Mouse (Mus musculus) liver, embryonic 16.5 days (tissue): Measurements from ENCODE around the gene Ccl2. TPM values are rescaled to one million over a fixed set of nuclear protein-coding genes. Genes with fewer than 3 reads are reported as not detected.

ENCODE experiments used
- ATAC-seq: fragments of 200-750 bp; cut with Nextera tagmentation; 2 replicates; pipeline ENCODE4 v1.8.0; 2017; ENCODE audit warnings: low read depth, mild to moderate bottlenecking, moderate number of reproducible peaks, moderate library complexity
- H3K27ac ChIP-seq: fragments of 300-500 bp; sonication (generic); 2 replicates; pipeline ENCODE4 v1.5.1; 2014; ENCODE audit warnings: mild to moderate bottlenecking, low read length
- H3K27me3 ChIP-seq: fragments of 300-500 bp; sonication (generic); 2 replicates; pipeline ENCODE4 v1.6.1; 2014; ENCODE audit warnings: low read depth, low read length, mixed read lengths; ENCODE audit not compliant: control insufficient read depth, insufficient read depth
- H3K36me3 ChIP-seq: fragments of 300-500 bp; sonication (generic); 2 replicates; pipeline ENCODE4 v1.6.1; 2014; ENCODE audit warnings: mild to moderate bottlenecking; ENCODE audit not compliant: control insufficient read depth, insufficient read depth
- H3K4me1 ChIP-seq: fragments of 300-500 bp; sonication (generic); 2 replicates; pipeline ENCODE4 v1.6.1; 2014; ENCODE audit warnings: low read depth, low read length, mixed read lengths; ENCODE audit not compliant: control insufficient read depth
- H3K4me2 ChIP-seq: fragments of 300-500 bp; sonication (generic); 2 replicates; pipeline ENCODE4 v1.6.1; 2014; ENCODE audit warnings: low read depth, low read length, mixed read lengths
- H3K4me3 ChIP-seq: fragments of 300-500 bp; sonication (generic); 2 replicates; pipeline ENCODE4 v1.5.1; 2014; ENCODE audit warnings: low read depth, mild to moderate bottlenecking, low read length
- H3K9ac ChIP-seq: fragments of 300-500 bp; sonication (generic); 2 replicates; pipeline ENCODE4 v1.6.1; 2014; ENCODE audit warnings: low read depth, low read length
- H3K9me3 ChIP-seq: fragments of 300-500 bp; sonication (generic); replicated peaks from 2 replicates; pipeline ENCODE4 v1.6.1; 2016; ENCODE audit warnings: low read length; ENCODE audit not compliant: control insufficient read depth
- WGBS: fragments of 180-500 bp; shearing (Covaris S2); extraction: QIAGEN DNeasy Blood & Tissue Kit; methylation state at CpG from one replicate; pipeline ENCODE4 v1.1.7; 2014; ENCODE audit not compliant: insufficient replicate concordance; 5-methylcytosine and 5-hydroxymethylcytosine counted together
- polyA plus RNA-seq: library from polyadenylated mRNA; unstranded; fragments of >200 nt; fragmentation: Nextera tagmentation; extraction: Ambion mirVana; gene quantifications from 2 replicates; pipeline ENCODE4 v1.2.1, GENCODE M21; 2015

Gene Ccl2
- polyA plus RNA-seq, 1 experiment from 2014 or later, result 1.2 TPM

GRCm38 (mm10) chr11:82030171-82030570, 5.2 kb upstream of the Ccl2 start:
- Histone ChIP-seq H3K4me3 (no peak overlapping the region), H3K9me3 (no peaks in the 10 kb centered on the region), H3K4me1 (no peaks in the 10 kb centered on the region), H3K4me2 (no peak overlapping the region), H3K27ac (no peak overlapping the region), H3K27me3 (no peaks in the 10 kb centered on the region), H3K9ac (no peak overlapping the region), H3K36me3 (no peaks in the 10 kb centered on the region)
- WGBS, result 44% methylated on average over 2 of the region's 2 CpGs
- ATAC-seq, result no peak

- ATAC-seq, result no peak
- H3K4me3 ChIP-seq, result no peak overlapping the region
- H3K4me1 ChIP-seq, result no peaks in the 10 kb centered on the region
- H3K27ac ChIP-seq, result no peak overlapping the region
- H3K9me3 ChIP-seq, result no peaks in the 10 kb centered on the region
- H3K9ac ChIP-seq, result no peak overlapping the region
- no peaks in the 10 kb centered on the region for H3K27me3 ChIP-seq
- no peaks in the 10 kb centered on the region for H3K36me3 ChIP-seq
- no peak overlapping the region for H3K4me2 ChIP-seq
These were observed 3.2 kb upstream of the Ccl2 start for GRCm38 (mm10) chr11:82032136-82032535.

GRCm38 (mm10) chr11:82032678-82033344, 2.6 kb upstream of the Ccl2 start:
- WGBS, result 46% methylated on average over 8 of the region's 8 CpGs
- Histone ChIP-seq H3K27me3 (no peaks in the 10 kb centered on the region), H3K4me1 (no peaks in the 10 kb centered on the region), H3K9ac (no peak overlapping the region), H3K9me3 (no peaks in the 10 kb centered on the region), H3K27ac (no peak overlapping the region), H3K36me3 (no peaks in the 10 kb centered on the region), H3K4me3 (no peak overlapping the region), H3K4me2 (no peak overlapping the region)
- no peak for ATAC-seq

GRCm38 (mm10) chr11:82034446-82034845, 925 bp upstream of the Ccl2 start:
- Histone ChIP-seq H3K4me1 (no peaks in the 10 kb centered on the region), H3K36me3 (no peaks in the 10 kb centered on the region), H3K4me2 (no peak overlapping the region), H3K9me3 (no peaks in the 10 kb centered on the region), H3K27me3 (no peaks in the 10 kb centered on the region), H3K9ac (no peak overlapping the region), H3K27ac (no peak overlapping the region), H3K4me3 (no peak overlapping the region)
- no peak for ATAC-seq
- WGBS, result 61% methylated on average over 7 of the region's 7 CpGs

GRCm38 (mm10) chr11:82035857-82036256, 486 bp downstream of the Ccl2 start:
- no peak overlapping the region for H3K27ac ChIP-seq
- no peaks in the 10 kb centered on the region for H3K9me3 ChIP-seq
- H3K4me1 ChIP-seq, result no peaks in the 10 kb centered on the region
- H3K36me3 ChIP-seq, result no peaks in the 10 kb centered on the region
- H3K9ac ChIP-seq, result no peak overlapping the region
- H3K27me3 ChIP-seq, result no peaks in the 10 kb centered on the region
- no peak for ATAC-seq
- H3K4me2 ChIP-seq, result no peak overlapping the region
- 60% methylated on average over 2 of the region's 2 CpGs for WGBS
- H3K4me3 ChIP-seq, result no peak overlapping the region

- Histone ChIP-seq H3K4me2 (no peak within 1 kb of the TSS), H3K9ac (no peak within 1 kb of the TSS), H3K27ac (no peak within 1 kb of the TSS), H3K9me3 (no peaks in the 10 kb centered on the region), H3K4me1 (no peaks in the 10 kb centered on the region), H3K36me3 (no peaks in the 10 kb centered on the region), H3K4me3 (no peak within 1 kb of the TSS), H3K27me3 (no peaks in the 10 kb centered on the region)
- 32% methylated on average over 2 of the region's 2 CpGs for WGBS
- no peak for ATAC-seq
These were observed 3.2 kb downstream of the Ccl2 start, which contains the start of gene Gm17268 for GRCm38 (mm10) chr11:82038535-82038934. Gene Gm17268 (minus strand): TSS chr11:82038562.

GRCm38 (mm10) chr11:82039132-82039660, 3.8 kb downstream of the Ccl2 start:
- H3K4me1 ChIP-seq, result no peaks in the 10 kb centered on the region
- no peak overlapping the region for H3K27ac ChIP-seq
- no peak for ATAC-seq
- H3K4me3 ChIP-seq, result no peak overlapping the region
- no peaks in the 10 kb centered on the region for H3K9me3 ChIP-seq
- 24% methylated on average over 3 of the region's 3 CpGs for WGBS
- H3K27me3 ChIP-seq, result no peaks in the 10 kb centered on the region
- H3K4me2 ChIP-seq, result no peak overlapping the region
- H3K9ac ChIP-seq, result no peak overlapping the region
- H3K36me3 ChIP-seq, result no peaks in the 10 kb centered on the region

- H3K9me3 ChIP-seq, result no peaks in the 10 kb centered on the region
- no peak overlapping the region for H3K4me2 ChIP-seq
- no peak for ATAC-seq
- no peak overlapping the region for H3K9ac ChIP-seq
- H3K36me3 ChIP-seq, result no peaks in the 10 kb centered on the region
- 46% methylated on average over 4 of the region's 4 CpGs for WGBS
- no peak overlapping the region for H3K27ac ChIP-seq
- no peak overlapping the region for H3K4me3 ChIP-seq
- H3K4me1 ChIP-seq, result no peaks in the 10 kb centered on the region
- no peaks in the 10 kb centered on the region for H3K27me3 ChIP-seq
These were observed 6.3 kb downstream of the Ccl2 start for GRCm38 (mm10) chr11:82041671-82042080.

- WGBS, result 66% methylated on average over 3 of the region's 3 CpGs
- Histone ChIP-seq H3K4me3 (no peak within 1 kb of the TSS), H3K36me3 (no peaks in the 10 kb centered on the region), H3K27ac (no peak within 1 kb of the TSS), H3K4me2 (no peak within 1 kb of the TSS), H3K27me3 (no peaks in the 10 kb centered on the region), H3K9me3 (no peaks in the 10 kb centered on the region), H3K4me1 (no peaks in the 10 kb centered on the region), H3K9ac (no peak within 1 kb of the TSS)
- ATAC-seq, result no peak
These were observed 10.1 kb downstream of the Ccl2 start, which contains the start of gene Ccl7 for GRCm38 (mm10) chr11:82045471-82045870. Gene Ccl7 (plus strand): TSS chr11:82045712.
